Mouse (Mus musculus) spleen, adult 2 months (tissue): Measurements from ENCODE around the gene Sgca.

ENCODE experiments used
- CTCF ChIP-seq: fragments of 200-500 bp; IDR thresholded peaks from 2 replicates; pipeline ENCODE4 v1.5.1; 2011; ENCODE audit warnings: mild to moderate bottlenecking, inconsistent platforms; ENCODE audit not compliant: insufficient read depth, insufficient read length, insufficient replicate concordance; ENCODE audit errors: extremely low read depth
- POLR2A ChIP-seq: fragments of 200-500 bp; IDR thresholded peaks from 2 replicates; pipeline ENCODE4 v1.6.1; 2011; ENCODE audit warnings: low read depth, low read length, inconsistent platforms

DNA sequence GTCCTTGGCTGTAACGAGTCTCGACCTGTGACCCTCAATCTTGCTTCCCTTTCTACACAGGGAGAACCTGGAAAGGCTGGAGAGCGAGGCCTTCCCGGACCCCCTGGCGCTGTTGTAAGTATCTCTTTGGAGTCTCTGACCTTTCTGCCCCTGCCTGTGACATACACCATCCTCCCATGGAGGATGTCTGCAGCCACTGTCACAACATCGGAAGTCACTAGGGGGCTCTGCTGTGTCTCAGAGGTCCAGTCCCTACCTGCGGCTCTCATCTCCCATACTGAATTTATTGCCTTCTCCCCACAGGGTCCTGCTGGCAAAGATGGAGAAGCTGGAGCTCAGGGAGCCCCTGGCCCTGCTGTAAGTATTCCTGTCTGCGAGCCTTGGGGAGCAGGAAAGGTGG lies 31.8 kb downstream of the Sgca start:
- TF ChIP-seq CTCF (no peak), POLR2A (no peak)
